In genomic region chr7:17038018-17038695, GRCm38 (mm10) we compare ENCODE assay signal across 18 mouse cellular contexts. TPM values are rescaled to one million over a fixed set of nuclear protein-coding genes. Genes with fewer than 3 reads are reported as not detected.
DNase-seq lines count a peak whose midpoint lies in the region; ATAC-seq lines count a peak whose summit lies in the region.
"Had no signal": no experiment of that assay in that cellular context is flagged by ENCODE, and none has a peak within 500 bp of the region (broad histone marks: within the 10 kb centered on the region; RNA-seq: fewer than 3 reads in every experiment).

No protein-coding gene starts in this region.

- H3K9me3 ChIP-seq in forebrain, embryonic 10.5 days = no peaks in the 10 kb centered on the region
- H3K9me3 ChIP-seq in forebrain, embryonic 16.5 days (ENCODE audit: control insufficient read depth, low read length) = no peaks in the 10 kb centered on the region
- H3K9me3 ChIP-seq in embryonic facial prominence, embryonic 10.5 days = no peaks in the 10 kb centered on the region
- H3K9me3 ChIP-seq in hindbrain, embryonic 14.5 days (ENCODE audit: control insufficient read depth, low read length) = no peaks in the 10 kb centered on the region
- H3K9me3 ChIP-seq in midbrain, embryonic 15.5 days = no peaks in the 10 kb centered on the region
- H3K9me3 ChIP-seq: liver, embryonic 12.5 days had no signal

- DNase-seq in forebrain, embryonic 10.5 days (ENCODE audit: extremely low spot score, low spot score) = no peak
- no peak for DNase-seq in embryonic facial prominence, embryonic 10.5 days (ENCODE audit: low spot score)
- peak; percentile 26 for DNase-seq in hindbrain, embryonic 14.5 days (ENCODE audit: low spot score)
- DNase-seq in layer of hippocampus, postnatal 25 days (ENCODE audit: extremely low spot score in 1 of 2, low spot score in 1 of 2) = no peak
- no peak for DNase-seq in adrenal gland, postnatal 4 days (ENCODE audit: low spot score in 2 of 2)
- DNase-seq: adrenal gland, adult 2 months; B cell, adult 2 months; heart, adult 2 months; heart, postnatal 4 days; kidney, adult 2 months; right cerebral cortex, postnatal 4 days had no signal

- H3K36me3 ChIP-seq in forebrain, embryonic 10.5 days (replicated peaks) = peaks cover 13% of the 10 kb centered on the region
- H3K36me3 ChIP-seq in forebrain, embryonic 16.5 days (ENCODE audit: control insufficient read depth, insufficient read depth) = no peaks in the 10 kb centered on the region
- peaks cover 39% of the 10 kb centered on the region for H3K36me3 ChIP-seq in embryonic facial prominence, embryonic 10.5 days (replicated peaks)
- H3K36me3 ChIP-seq in hindbrain, embryonic 14.5 days (replicated peaks; ENCODE audit: control insufficient read depth, insufficient read depth) = no peaks in the 10 kb centered on the region
- no peaks in the 10 kb centered on the region for H3K36me3 ChIP-seq in midbrain, embryonic 15.5 days (replicated peaks)

- H3K4me3 ChIP-seq in forebrain, embryonic 10.5 days = no peak overlapping the region
- H3K4me3 ChIP-seq in forebrain, embryonic 16.5 days (replicated peaks; ENCODE audit: low read length) = no peak overlapping the region
- H3K4me3 ChIP-seq in embryonic facial prominence, embryonic 10.5 days = no peak overlapping the region
- H3K4me3 ChIP-seq in hindbrain, embryonic 14.5 days (replicated peaks; ENCODE audit: low read length) = no peak overlapping the region
- no peak overlapping the region for H3K4me3 ChIP-seq in midbrain, embryonic 15.5 days
- H3K4me3 ChIP-seq: erythroblast, embryonic 14.5 days; heart, adult 2 months; liver, embryonic 12.5 days had no signal

- H3K27me3 ChIP-seq in forebrain, embryonic 10.5 days (ENCODE audit: poor library complexity, severe bottlenecking) = no peaks in the 10 kb centered on the region
- H3K27me3 ChIP-seq in forebrain, embryonic 16.5 days (replicated peaks; ENCODE audit: control insufficient read depth, insufficient read depth, low read length) = no peaks in the 10 kb centered on the region
- H3K27me3 ChIP-seq in embryonic facial prominence, embryonic 10.5 days (replicated peaks; ENCODE audit: low read depth, poor library complexity, severe bottlenecking) = no peaks in the 10 kb centered on the region
- H3K27me3 ChIP-seq in hindbrain, embryonic 14.5 days (ENCODE audit: control insufficient read depth, insufficient read depth, low read length) = no peaks in the 10 kb centered on the region
- H3K27me3 ChIP-seq in midbrain, embryonic 15.5 days (replicated peaks) = no peaks in the 10 kb centered on the region
- H3K27me3 ChIP-seq: liver, embryonic 12.5 days had no signal

- WGBS in forebrain, embryonic 10.5 days = 50% methylated on average over 9 of the region's 9 CpGs
- WGBS in forebrain, embryonic 16.5 days = 47% methylated on average over 9 of the region's 9 CpGs
- WGBS in embryonic facial prominence, embryonic 10.5 days = 52% methylated on average over 9 of the region's 9 CpGs
- WGBS in hindbrain, embryonic 14.5 days = 36% methylated on average over 9 of the region's 9 CpGs
- WGBS in midbrain, embryonic 15.5 days = 15% methylated on average over 9 of the region's 9 CpGs

- no peak for ATAC-seq in forebrain, embryonic 16.5 days
- ATAC-seq in hindbrain, embryonic 14.5 days (ENCODE audit: low FRiP score) = peak; percentile 68; the same call in 1 of the 2 replicates
- ATAC-seq in midbrain, embryonic 15.5 days (replicated peaks) = peak; percentile 75
- no peak for ATAC-seq in cerebellum, adult (ENCODE audit: insufficient number of reproducible peaks, low FRiP score, low TSS enrichment)
- ATAC-seq: liver, embryonic 12.5 days had no signal

- peak overlapping the region; percentile 63; the same call in 1 of the 2 replicates for H3K27ac ChIP-seq in forebrain, embryonic 10.5 days
- H3K27ac ChIP-seq in forebrain, embryonic 16.5 days (ENCODE audit: low read length) = no peak overlapping the region
- H3K27ac ChIP-seq in embryonic facial prominence, embryonic 10.5 days (replicated peaks) = 0 out of 2 replicates have a peak overlapping the region, but pooled peaks have one; percentile 24
- no peak overlapping the region for H3K27ac ChIP-seq in hindbrain, embryonic 14.5 days
- H3K27ac ChIP-seq in midbrain, embryonic 15.5 days = no peak overlapping the region
- H3K27ac ChIP-seq: heart, adult 2 months; liver, embryonic 12.5 days had no signal

- no peak overlapping the region for H3K4me2 ChIP-seq in forebrain, embryonic 16.5 days (ENCODE audit: low read length)
- no peak overlapping the region for H3K4me2 ChIP-seq in hindbrain, embryonic 14.5 days (replicated peaks)
- H3K4me2 ChIP-seq in midbrain, embryonic 15.5 days = no peak overlapping the region
- H3K4me2 ChIP-seq: liver, embryonic 12.5 days had no signal

- H3K9ac ChIP-seq in forebrain, embryonic 16.5 days (replicated peaks; ENCODE audit: low read depth, low read length) = no peak overlapping the region
- H3K9ac ChIP-seq in hindbrain, embryonic 14.5 days = no peak overlapping the region
- H3K9ac ChIP-seq in midbrain, embryonic 15.5 days = no peak overlapping the region
- H3K9ac ChIP-seq: liver, embryonic 12.5 days had no signal

- peaks cover 17% of the 10 kb centered on the region for H3K4me1 ChIP-seq in forebrain, embryonic 10.5 days
- H3K4me1 ChIP-seq in forebrain, embryonic 16.5 days (replicated peaks; ENCODE audit: control insufficient read depth, insufficient read depth, low read length) = no peaks in the 10 kb centered on the region
- peaks cover 10% of the 10 kb centered on the region; the same call in 1 of the 2 replicates for H3K4me1 ChIP-seq in embryonic facial prominence, embryonic 10.5 days
- H3K4me1 ChIP-seq in hindbrain, embryonic 14.5 days (replicated peaks; ENCODE audit: control insufficient read depth, insufficient read depth, low read length) = no peaks in the 10 kb centered on the region
- H3K4me1 ChIP-seq in midbrain, embryonic 15.5 days = peaks cover 3% of the 10 kb centered on the region; the same call in 1 of the 2 replicates
- H3K4me1 ChIP-seq: liver, embryonic 12.5 days had no signal

RNA-seq across cellular contexts. Expression of gene Ppp5c, which starts 10.4 kb away (rescaled TPM):
- 149 and 150 TPM in 2 replicates for polyA plus RNA-seq in forebrain, embryonic 10.5 days (2016; fragmentation: Nextera tagmentation; extraction: Ambion mirVana)
- 115 and 121 TPM in 2 replicates for polyA plus RNA-seq in forebrain, embryonic 16.5 days (2015; fragmentation: Nextera tagmentation; extraction: Ambion mirVana)
- 138 and 146 TPM in 2 replicates for polyA plus RNA-seq in embryonic facial prominence, embryonic 10.5 days (2016; fragmentation: Nextera tagmentation; extraction: Ambion mirVana)
- polyA plus RNA-seq in hindbrain, embryonic 14.5 days (2014; fragmentation: Nextera tagmentation; extraction: Ambion mirVana) = 123 and 129 TPM in 2 replicates
- 124 and 127 TPM in 2 replicates for polyA plus RNA-seq in midbrain, embryonic 15.5 days (2015; fragmentation: Nextera tagmentation; extraction: Ambion mirVana)
- 100 to 1,000 TPM; 150 to 153 TPM for total RNA-seq in layer of hippocampus, postnatal 25 days (2021)
- total RNA-seq in adrenal gland, postnatal 4 days (2021) = 100 to 1,000 TPM in 1 of 2 experiments, 10 to 100 TPM in 1; 91.5 to 102 TPM

RNA-seq across cellular contexts. Expression of gene Hif3a, which starts 24.1 kb away (rescaled TPM):
- 4.3 and 5.3 TPM in 2 replicates for polyA plus RNA-seq in forebrain, embryonic 10.5 days (2016; fragmentation: Nextera tagmentation; extraction: Ambion mirVana)
- polyA plus RNA-seq in forebrain, embryonic 16.5 days (2015; fragmentation: Nextera tagmentation; extraction: Ambion mirVana) = 4.4 TPM in 2 replicates
- 5.6 and 5.7 TPM in 2 replicates for polyA plus RNA-seq in embryonic facial prominence, embryonic 10.5 days (2016; fragmentation: Nextera tagmentation; extraction: Ambion mirVana)
- polyA plus RNA-seq in hindbrain, embryonic 14.5 days (2014; fragmentation: Nextera tagmentation; extraction: Ambion mirVana) = 4.9 and 6.9 TPM in 2 replicates
- polyA plus RNA-seq in midbrain, embryonic 15.5 days (2015; fragmentation: Nextera tagmentation; extraction: Ambion mirVana) = 4.7 and 5.2 TPM in 2 replicates
- total RNA-seq in layer of hippocampus, postnatal 25 days (2021) = 1 to 10 TPM; 4.1 to 9.1 TPM
- total RNA-seq in adrenal gland, postnatal 4 days (2021) = 10 to 100 TPM; 14.3 to 17.8 TPM

RNA-seq across cellular contexts. Expression of gene Psg16, which starts 35.7 kb away (rescaled TPM):
- 0.11 and 0.12 TPM in 2 replicates for polyA plus RNA-seq in forebrain, embryonic 10.5 days (2016; fragmentation: Nextera tagmentation; extraction: Ambion mirVana)
- polyA plus RNA-seq in forebrain, embryonic 16.5 days (2015; fragmentation: Nextera tagmentation; extraction: Ambion mirVana) = 2.2 and 3.4 TPM in 2 replicates
- polyA plus RNA-seq in embryonic facial prominence, embryonic 10.5 days (2016; fragmentation: Nextera tagmentation; extraction: Ambion mirVana) = 0.09 and 0.10 TPM in 2 replicates
- polyA plus RNA-seq in hindbrain, embryonic 14.5 days (2014; fragmentation: Nextera tagmentation; extraction: Ambion mirVana) = 3.1 and 3.6 TPM in 2 replicates
- 4.4 and 6.1 TPM in 2 replicates for polyA plus RNA-seq in midbrain, embryonic 15.5 days (2015; fragmentation: Nextera tagmentation; extraction: Ambion mirVana)
- total RNA-seq in layer of hippocampus, postnatal 25 days (2021) = 1 to 10 TPM; 3.4 to 3.7 TPM
- under 1 TPM; 0.39 to 0.79 TPM for total RNA-seq in adrenal gland, postnatal 4 days (2021)
- total RNA-seq: common myeloid progenitor, adult 5-6 weeks had no signal
- polyA plus RNA-seq: erythroblast, embryonic 14.5 days; heart, adult 2 months had no signal

RNA-seq across cellular contexts. Expression of gene Ccdc8, which starts 45.6 kb away (rescaled TPM):
- polyA plus RNA-seq in forebrain, embryonic 10.5 days (2016; fragmentation: Nextera tagmentation; extraction: Ambion mirVana) = 7.8 and 8.9 TPM in 2 replicates
- 7.3 and 8.9 TPM in 2 replicates for polyA plus RNA-seq in forebrain, embryonic 16.5 days (2015; fragmentation: Nextera tagmentation; extraction: Ambion mirVana)
- 10.5 and 11.9 TPM in 2 replicates for polyA plus RNA-seq in embryonic facial prominence, embryonic 10.5 days (2016; fragmentation: Nextera tagmentation; extraction: Ambion mirVana)
- polyA plus RNA-seq in hindbrain, embryonic 14.5 days (2014; fragmentation: Nextera tagmentation; extraction: Ambion mirVana) = 4.4 and 5.4 TPM in 2 replicates
- 6.4 and 6.8 TPM in 2 replicates for polyA plus RNA-seq in midbrain, embryonic 15.5 days (2015; fragmentation: Nextera tagmentation; extraction: Ambion mirVana)
- total RNA-seq in layer of hippocampus, postnatal 25 days (2021) = 1 to 10 TPM; 2.2 to 2.5 TPM
- 10 to 100 TPM; 40.2 to 45.4 TPM for total RNA-seq in adrenal gland, postnatal 4 days (2021)

RNA-seq across cellular contexts. Expression of gene Gm42372, which starts 55.3 kb away (rescaled TPM):
- polyA plus RNA-seq in forebrain, embryonic 10.5 days (2016; fragmentation: Nextera tagmentation; extraction: Ambion mirVana) = 1.2 and 1.4 TPM in 2 replicates
- polyA plus RNA-seq in forebrain, embryonic 16.5 days (2015; fragmentation: Nextera tagmentation; extraction: Ambion mirVana) = 3.7 and 4.1 TPM in 2 replicates
- 0.59 and 0.86 TPM in 2 replicates for polyA plus RNA-seq in embryonic facial prominence, embryonic 10.5 days (2016; fragmentation: Nextera tagmentation; extraction: Ambion mirVana)
- 7.6 and 7.8 TPM in 2 replicates for polyA plus RNA-seq in hindbrain, embryonic 14.5 days (2014; fragmentation: Nextera tagmentation; extraction: Ambion mirVana)
- 6.8 and 7.1 TPM in 2 replicates for polyA plus RNA-seq in midbrain, embryonic 15.5 days (2015; fragmentation: Nextera tagmentation; extraction: Ambion mirVana)
- 10 to 100 TPM; 52.6 to 53.6 TPM for total RNA-seq in layer of hippocampus, postnatal 25 days (2021)
- 1 to 10 TPM; 2.2 TPM for total RNA-seq in adrenal gland, postnatal 4 days (2021)
- total RNA-seq: gastrocnemius, adult 18-20 months; heart, adult 2 months had no signal
- polyA plus RNA-seq: erythroblast, embryonic 14.5 days; heart, adult 2 months had no signal

Comparison
In these comparisons a context has a peak if more than half of its experiments do, and no peak if none do; other contexts are left out.
1. H3K27ac ChIP-seq: peak in forebrain, embryonic 10.5 days (single experiment) and embryonic facial prominence, embryonic 10.5 days (single experiment); none in forebrain, embryonic 16.5 days (single experiment), hindbrain, embryonic 14.5 days (single experiment) and midbrain, embryonic 15.5 days (single experiment).
2. ATAC-seq: peak in hindbrain, embryonic 14.5 days (single experiment) and midbrain, embryonic 15.5 days (single experiment); none in forebrain, embryonic 16.5 days (single experiment) and cerebellum, adult (single experiment).